Mouse (Mus musculus) left cerebral cortex, postnatal 25 days (tissue): ENCODE measurements around the gene Tspan4. TPM values are rescaled to one million over a fixed set of nuclear protein-coding genes. Genes with fewer than 3 reads are reported as not detected.

Experiments used
- DNase-seq, 2 experiments: peaks; one replicate each; pipeline ENCODE4 v3.0.0; 2022; ENCODE audit warnings: low spot score in 2 of 2, mixed read lengths in 1 of 2
- intact Hi-C: fragments of 180-260 bp; cut with DNase I; formaldehyde crosslinking; loops from one replicate; pipeline ENCODE4 v1.15.1; 2025
- total RNA-seq, 2 experiments: library from RNA; stranded (reverse); gene quantifications; 2 replicates each; pipeline ENCODE4 v1.2.3; 2021

The Tspan4 gene
- total RNA-seq, 2 experiments from 2014 or later, result 13.8 to 16.6 TPM

DNA sequence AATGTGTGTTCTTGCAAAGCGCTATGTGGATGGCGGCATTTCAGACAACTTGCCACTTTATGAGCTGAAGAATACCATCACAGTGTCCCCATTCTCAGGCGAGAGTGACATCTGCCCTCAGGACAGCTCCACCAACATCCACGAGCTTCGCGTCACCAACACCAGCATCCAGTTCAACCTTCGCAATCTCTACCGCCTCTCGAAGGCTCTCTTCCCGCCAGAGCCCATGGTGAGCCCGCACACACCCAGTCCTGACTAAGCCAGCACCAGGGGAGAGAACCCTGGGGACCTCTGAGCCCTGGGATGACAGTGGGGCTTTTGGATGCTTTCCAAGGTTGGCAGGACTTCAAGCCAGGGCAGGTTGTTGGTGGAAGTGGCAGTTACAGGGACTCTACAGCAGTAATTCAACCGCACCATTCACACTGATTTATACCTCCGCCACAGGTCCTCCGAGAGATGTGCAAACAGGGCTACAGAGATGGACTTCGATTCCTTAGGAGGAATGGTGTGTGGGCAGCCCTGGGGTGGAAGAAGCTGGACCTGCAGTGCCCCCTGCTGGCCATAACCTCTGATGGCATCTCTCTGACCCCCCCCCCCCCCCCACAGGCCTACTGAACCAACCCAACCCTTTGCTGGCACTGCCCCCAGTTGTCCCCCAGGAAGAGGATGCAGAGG lies 16.9 kb upstream of the Tspan4 start:
- no peak for DNase-seq
- intact Hi-C loops, result loop anchor here (5.0 kb wide), 1 partner anchor 46 kb away; the partner anchor contains the start of gene Gatd1

- no peak for DNase-seq
- intact Hi-C loops, result loop anchor here (5.0 kb wide), 1 partner anchor 46 kb away; the partner anchor contains the start of gene Gatd1
Observed at GRCm38 (mm10) chr7:141458661-141459060, 16.4 kb upstream of the Tspan4 start.

- DNase-seq, result no peak
- intact Hi-C loops, result loop anchor here (5.0 kb wide), 1 partner anchor 47 kb away; the partner anchor contains the start of gene Gatd1
Observed at GRCm38 (mm10) chr7:141459301-141459711, 15.7 kb upstream of the Tspan4 start.

- DNase-seq, result no peak
- intact Hi-C loops, result no loop called here
Observed at GRCm38 (mm10) chr7:141460001-141460390, 15.0 kb upstream of the Tspan4 start.

GRCm38 (mm10) chr7:141460391-141461113 lies 14.5 kb upstream of the Tspan4 start, which contains the start of gene Cracr2b:
TSS of gene Cracr2b (plus strand) at chr7:141461094.
- no peak for DNase-seq
- intact Hi-C loops, result no loop called here

- DNase-seq, result no peak
- intact Hi-C loops, result no loop called here
Observed at GRCm38 (mm10) chr7:141461521-141462332, 13.3 kb upstream of the Tspan4 start.

DNA sequence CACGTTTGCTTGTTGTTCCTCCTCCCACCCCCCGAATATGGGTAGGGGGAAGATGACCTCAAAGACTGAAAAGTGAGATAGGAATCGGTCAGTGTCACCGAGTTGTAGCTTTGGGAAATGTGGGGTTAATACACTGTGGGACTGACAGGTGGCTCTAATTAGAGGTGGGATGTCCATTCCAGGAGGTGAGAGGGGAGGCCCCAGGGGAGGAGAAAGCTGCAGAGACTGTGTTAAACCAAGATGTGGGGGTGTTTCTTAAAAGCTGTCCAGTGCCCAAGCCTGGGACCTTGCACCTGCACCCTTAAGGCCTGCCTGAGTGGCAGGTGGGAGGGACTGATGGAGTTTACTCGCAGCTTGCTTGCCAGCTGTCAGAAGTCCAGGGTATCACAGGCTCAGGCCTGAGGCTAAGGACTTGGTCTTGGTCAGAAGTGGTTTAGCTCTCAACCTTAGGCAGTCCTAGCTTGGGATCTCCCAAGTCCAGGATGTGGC lies 12.7 kb upstream of the Tspan4 start:
- no peak for DNase-seq
- intact Hi-C loops, result no loop called here

GRCm38 (mm10) chr7:141463824-141464602 lies 11.0 kb upstream of the Tspan4 start:
- peak in 1 of 2 experiments; percentile 57 for DNase-seq
- intact Hi-C loops, result no loop called here

GRCm38 (mm10) chr7:141464603-141465201 lies 10.3 kb upstream of the Tspan4 start:
- intact Hi-C loops, result no loop called here
- no peak for DNase-seq

- intact Hi-C loops, result no loop called here
- no peak for DNase-seq
Observed at GRCm38 (mm10) chr7:141465388-141466044, 9.5 kb upstream of the Tspan4 start.

DNA sequence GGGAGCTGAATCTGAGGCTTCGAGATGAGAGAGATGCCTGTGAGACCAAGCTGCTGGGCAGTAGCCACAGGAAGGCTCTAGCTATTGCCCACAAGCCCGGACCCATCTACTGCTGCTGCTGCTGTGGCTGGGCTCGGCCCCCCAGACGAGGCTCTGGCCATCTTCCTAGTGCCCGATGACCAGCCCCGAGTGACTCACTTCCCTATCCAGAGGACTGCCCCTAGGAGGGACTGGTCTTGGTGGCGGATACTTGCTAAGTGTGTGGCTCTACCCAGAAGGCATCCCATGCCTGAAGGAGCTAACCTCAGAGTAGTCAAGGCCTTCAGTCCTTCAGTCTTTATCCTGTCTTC lies 9.0 kb upstream of the Tspan4 start:
- DNase-seq, result no peak

GRCm38 (mm10) chr7:141466607-141467148 lies 8.4 kb upstream of the Tspan4 start:
- no peak for DNase-seq
- intact Hi-C loops, result no loop called here

More for the DNA sequence above, 9.0 kb upstream of the Tspan4 start:
- intact Hi-C loops, result no loop called here

DNA sequence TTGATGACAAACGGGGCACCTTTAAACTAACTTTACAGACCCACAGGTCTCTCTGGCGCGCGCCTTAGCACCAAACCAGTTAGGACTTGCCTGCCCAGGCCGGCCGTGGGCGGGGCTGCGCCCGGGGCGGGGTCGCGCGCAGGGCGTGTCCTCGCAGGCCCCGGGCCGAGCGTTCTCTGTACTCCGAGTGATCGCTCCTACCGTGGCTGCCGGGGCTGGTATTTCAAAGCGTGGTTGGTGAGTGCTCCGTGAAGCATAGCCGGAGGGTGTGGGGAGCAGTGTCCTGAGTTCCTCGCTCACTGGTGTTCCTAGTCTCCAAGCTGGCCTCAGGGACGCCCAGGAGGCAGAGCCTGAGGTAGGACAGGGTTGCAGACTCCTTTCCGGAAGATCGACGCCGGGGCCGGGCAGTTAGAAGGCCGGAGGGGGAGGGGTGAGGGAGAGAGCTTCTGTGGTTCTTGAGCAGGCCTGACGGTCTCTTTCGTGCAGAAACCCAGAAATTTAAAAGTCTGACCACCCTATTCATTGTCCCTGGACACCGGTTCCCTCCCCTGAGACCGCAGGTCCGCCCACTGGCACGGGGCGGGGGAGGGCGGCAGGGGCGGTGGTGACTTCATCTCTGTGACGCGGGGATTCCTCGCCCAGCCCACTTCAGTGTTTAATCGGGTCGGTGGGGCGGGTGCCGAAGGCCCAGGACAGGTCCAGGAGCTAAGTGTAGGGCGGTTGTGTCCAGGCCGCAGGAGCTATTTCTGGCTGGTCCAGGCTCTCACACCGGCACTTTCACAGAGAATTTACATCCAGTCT lies 7.6 kb upstream of the Tspan4 start, which contains the start of gene Cd151:
TSS of gene Cd151 (plus strand) at position 163 of the 801 bp plus-strand sequence.
- intact Hi-C loops, result no loop called here
- DNase-seq, result peak; percentile 63 to 66

DNA sequence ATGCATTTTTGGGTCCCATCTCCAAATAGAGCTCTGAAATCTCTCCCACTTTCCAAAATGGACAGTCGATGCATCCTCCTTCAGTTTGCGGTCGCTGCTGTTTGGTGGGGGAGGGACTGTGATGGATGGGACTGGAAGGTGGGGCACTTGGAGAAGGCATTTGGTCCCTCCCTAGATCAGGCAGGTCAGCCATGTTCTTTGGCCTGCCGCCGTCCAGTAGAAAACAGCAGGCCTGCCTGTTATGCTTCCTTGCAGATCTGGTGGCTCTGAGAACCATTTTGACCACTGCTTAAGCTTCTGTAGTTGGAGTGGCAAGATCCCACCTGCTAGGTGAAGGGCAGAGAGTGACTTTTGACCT lies 6.9 kb upstream of the Tspan4 start:
- intact Hi-C loops, result no loop called here

GRCm38 (mm10) chr7:141468522-141469211 lies 6.4 kb upstream of the Tspan4 start:
- peak; percentile 59 to 75 for DNase-seq
- intact Hi-C loops, result no loop called here

More for the DNA sequence above, 6.9 kb upstream of the Tspan4 start:
- DNase-seq, result no peak

DNA sequence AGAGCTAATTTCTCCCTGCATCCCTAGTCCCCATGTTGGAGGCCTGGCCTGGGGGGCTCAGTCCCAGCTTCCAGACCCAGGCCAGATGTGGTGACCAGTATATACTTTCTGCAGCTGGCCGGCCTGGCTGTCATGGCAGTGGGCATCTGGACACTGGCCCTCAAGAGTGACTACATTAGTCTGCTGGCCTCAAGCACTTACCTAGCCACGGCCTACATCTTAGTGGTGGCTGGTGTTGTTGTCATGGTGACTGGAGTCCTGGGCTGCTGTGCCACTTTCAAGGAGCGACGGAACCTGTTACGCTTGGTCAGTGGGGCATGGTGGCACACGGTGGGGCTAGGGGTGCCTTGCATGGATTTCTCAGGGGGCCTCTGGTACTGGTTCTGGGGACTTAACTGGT lies 5.7 kb upstream of the Tspan4 start:
- no peak for DNase-seq
- intact Hi-C loops, result no loop called here
